Mouse (Mus musculus) heart, adult 9 months (tissue): ENCODE results near the gene Gm13889.

Experiments
- DNase-seq, 2 experiments: peaks; one replicate each; pipeline ENCODE4 v3.0.0; 2022; ENCODE audit warnings: low spot score in 2 of 2

The Gm13889 gene

GRCm38 (mm10) chr2:93958216-93958615 lies 1.2 kb upstream of the Gm13889 start:
- DNase-seq, result no peak

GRCm38 (mm10) chr2:93957785-93958175 lies 779 bp upstream of the Gm13889 start:
- DNase-seq, result no peak

- peak; percentile 46 to 47 for DNase-seq
Observed at GRCm38 (mm10) chr2:93956331-93956801, 635 bp downstream of the Gm13889 start.

GRCm38 (mm10) chr2:93955886-93956285 lies 1.1 kb downstream of the Gm13889 start:
- no peak for DNase-seq

- no peak for DNase-seq
Observed at GRCm38 (mm10) chr2:93954781-93955578, 2.0 kb downstream of the Gm13889 start.

GRCm38 (mm10) chr2:93953726-93954125 lies 3.3 kb downstream of the Gm13889 start:
- no peak for DNase-seq

GRCm38 (mm10) chr2:93946976-93947375 lies 10.0 kb downstream of the Gm13889 start:
- DNase-seq, result no peak

GRCm38 (mm10) chr2:93944855-93945254 lies 12.1 kb downstream of the Gm13889 start:
- no peak for DNase-seq

- no peak for DNase-seq
Observed at GRCm38 (mm10) chr2:93944099-93944498, 12.9 kb downstream of the Gm13889 start.

GRCm38 (mm10) chr2:93941670-93942069 lies 15.3 kb downstream of the Gm13889 start:
- peak; percentile 34 to 53 for DNase-seq

- DNase-seq, result no peak
Observed at GRCm38 (mm10) chr2:93938534-93938933, 18.5 kb downstream of the Gm13889 start.

GRCm38 (mm10) chr2:93928866-93929265 lies 28.1 kb downstream of the Gm13889 start:
- no peak for DNase-seq

GRCm38 (mm10) chr2:93927701-93928437 lies 29.1 kb downstream of the Gm13889 start:
- DNase-seq, result no peak

- DNase-seq, result no peak
Observed at GRCm38 (mm10) chr2:93926141-93926540, 30.9 kb downstream of the Gm13889 start.

- DNase-seq, result no peak
Observed at GRCm38 (mm10) chr2:93919093-93919492, 37.9 kb downstream of the Gm13889 start.

- DNase-seq, result no peak
Observed at GRCm38 (mm10) chr2:93913552-93913951, 43.4 kb downstream of the Gm13889 start.

GRCm38 (mm10) chr2:93911942-93912341 lies 45.1 kb downstream of the Gm13889 start:
- DNase-seq, result peak in 1 of 2 experiments; percentile 35

GRCm38 (mm10) chr2:93909716-93910115 lies 47.3 kb downstream of the Gm13889 start:
- DNase-seq, result peak in 1 of 2 experiments; percentile 39

GRCm38 (mm10) chr2:93907519-93908294 lies 49.3 kb downstream of the Gm13889 start:
- DNase-seq, result no peak

GRCm38 (mm10) chr2:93906316-93906715 lies 50.7 kb downstream of the Gm13889 start:
- peak; percentile 67 to 75 for DNase-seq
